Mouse (Mus musculus) thymus, postnatal 36 days (tissue): ENCODE measurements around the gene Sidt2.
A peak's percentile ranks its signal among the peaks of the same experiment; 100 is the strongest.

Experiments
- DNase-seq, 2 experiments: peaks; one replicate each; pipeline ENCODE4 v3.0.0; 2022; ENCODE audit warnings: mixed read lengths in 2 of 2

The Sidt2 gene

GRCm38 (mm10) chr9:45946182-45946871 is 8.7 kb downstream of the Sidt2 start:
- peak in 1 of 2 experiments; percentile 35 for DNase-seq

GRCm38 (mm10) chr9:45945721-45946120 is 9.3 kb downstream of the Sidt2 start:
- peak; percentile 44 to 68 for DNase-seq

GRCm38 (mm10) chr9:45944506-45945400 is 10.3 kb downstream of the Sidt2 start:
- DNase-seq: peak; percentile 77 to 83

GRCm38 (mm10) chr9:45943628-45944505 is 11.2 kb downstream of the Sidt2 start:
- no peak for DNase-seq

- DNase-seq: no peak
Measured at GRCm38 (mm10) chr9:45942916-45943315, 12.1 kb downstream of the Sidt2 start.

- DNase-seq: no peak
Measured at GRCm38 (mm10) chr9:45942464-45942863, 12.6 kb downstream of the Sidt2 start.

GRCm38 (mm10) chr9:45941329-45941888 is 13.6 kb downstream of the Sidt2 start:
- DNase-seq: peak in 1 of 2 experiments; percentile 46

- DNase-seq: no peak
Measured at GRCm38 (mm10) chr9:45939794-45940193, 15.3 kb downstream of the Sidt2 start.

GRCm38 (mm10) chr9:45938952-45939637 is 16.0 kb downstream of the Sidt2 start:
- no peak for DNase-seq

- no peak for DNase-seq
Measured at GRCm38 (mm10) chr9:45938088-45938487, 17.0 kb downstream of the Sidt2 start.

GRCm38 (mm10) chr9:45936883-45937282 is 18.2 kb downstream of the Sidt2 start:
- DNase-seq: peak; percentile 38 to 40

GRCm38 (mm10) chr9:45935628-45936210 is 19.3 kb downstream of the Sidt2 start, which contains the start of gene Tagln:
Gene Tagln (minus strand): TSS chr9:45936058.
- DNase-seq: peak in 1 of 2 experiments; percentile 23

GRCm38 (mm10) chr9:45932571-45933415 is 22.3 kb downstream of the Sidt2 start:
- peak in 1 of 2 experiments; percentile 37 for DNase-seq

GRCm38 (mm10) chr9:45931958-45932357 is 23.1 kb downstream of the Sidt2 start:
- DNase-seq: no peak

GRCm38 (mm10) chr9:45929285-45929684 is 25.8 kb downstream of the Sidt2 start:
- DNase-seq: no peak

GRCm38 (mm10) chr9:45919895-45920294 is 35.2 kb downstream of the Sidt2 start:
- no peak for DNase-seq

GRCm38 (mm10) chr9:45917041-45917934 is 37.8 kb downstream of the Sidt2 start:
- DNase-seq: no peak

- DNase-seq: no peak
Measured at GRCm38 (mm10) chr9:45915659-45916058, 39.4 kb downstream of the Sidt2 start.

GRCm38 (mm10) chr9:45911673-45912072 is 43.4 kb downstream of the Sidt2 start:
- peak; percentile 50 to 61 for DNase-seq
